Comparison of ENCODE assay signal across 24 mouse cellular contexts in the genomic region with DNA sequence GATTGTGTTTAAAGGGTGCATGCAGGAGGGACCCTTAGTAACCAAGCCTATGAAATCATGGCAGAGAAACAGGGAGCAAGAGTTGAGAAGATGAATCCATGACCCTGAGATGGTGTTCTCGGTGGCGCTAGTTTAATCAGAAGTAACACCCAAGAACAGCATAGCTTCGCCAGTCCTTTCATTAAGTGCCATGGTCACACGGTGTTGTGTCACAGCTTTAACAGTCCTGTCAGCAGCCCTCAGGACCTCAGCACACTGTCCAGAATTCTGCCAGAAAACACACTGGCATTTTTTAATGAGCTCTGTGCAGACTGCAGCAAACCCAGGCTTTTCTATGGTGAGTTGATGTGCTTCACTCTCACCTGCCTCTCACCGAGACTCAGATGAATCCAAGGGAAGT.
A peak's percentile ranks its signal among the peaks of the same experiment; 100 is the strongest.
DNase-seq lines count a peak whose midpoint lies in the region; ATAC-seq and TF ChIP-seq lines count a peak whose summit lies in the region.
"Had no signal": no experiment of that assay in that cellular context is flagged by ENCODE, and none has a peak within 500 bp of the region (broad histone marks: within the 10 kb centered on the region; RNA-seq: fewer than 3 reads in every experiment).

No protein-coding gene starts in this region.

- no peaks in the 10 kb centered on the region for H3K36me3 ChIP-seq in heart, embryonic 11.5 days (ENCODE audit: control insufficient read depth, insufficient read depth, low read length)
- H3K36me3 ChIP-seq in heart, adult 2 months (ENCODE audit: control insufficient read depth, insufficient read depth, low read length): no peaks in the 10 kb centered on the region
- no peaks in the 10 kb centered on the region for H3K36me3 ChIP-seq in heart, embryonic 14.5 days (ENCODE audit: control insufficient read depth, insufficient read depth, low read length)
- H3K36me3 ChIP-seq in heart, postnatal 0 days (replicated peaks; ENCODE audit: control insufficient read depth, insufficient read depth, low read length): no peaks in the 10 kb centered on the region
- H3K36me3 ChIP-seq: embryonic facial prominence, embryonic 10.5 days; embryonic facial prominence, embryonic 12.5 days; forebrain, embryonic 15.5 days; G1E had no signal

- no peak for DNase-seq in heart, adult 2 months
- DNase-seq in heart, adult 8-10 months (ENCODE audit: low spot score): no peak
- peak; percentile 59 for DNase-seq in heart, postnatal 0 days (ENCODE audit: low spot score)
- DNase-seq in heart, postnatal 36 days: no peak
- DNase-seq: adrenal gland, adult 8-10 months; adrenal gland, postnatal 14 days; adrenal gland, postnatal 36 days; B cell, adult 2 months; cerebellum, adult 11-12 months; cerebellum, adult 2 months; cerebellum, adult 9-10 months; cerebellum, postnatal 10 days; cerebellum, postnatal 25 days had no signal

- H3K9me3 ChIP-seq in heart, embryonic 11.5 days (replicated peaks; ENCODE audit: control insufficient read depth, low read length): no peaks in the 10 kb centered on the region
- no peaks in the 10 kb centered on the region for H3K9me3 ChIP-seq in heart, embryonic 14.5 days (ENCODE audit: control insufficient read depth, low read length)
- no peaks in the 10 kb centered on the region for H3K9me3 ChIP-seq in heart, postnatal 0 days (replicated peaks; ENCODE audit: control insufficient read depth, low read length)
- H3K9me3 ChIP-seq: embryonic facial prominence, embryonic 10.5 days; embryonic facial prominence, embryonic 12.5 days; forebrain, embryonic 13.5 days; forebrain, embryonic 15.5 days; G1E had no signal

- no peaks in the 10 kb centered on the region for H3K79me2 ChIP-seq in heart, adult 2 months (replicated peaks; ENCODE audit: control insufficient read depth, insufficient read depth, low read length)

- WGBS in heart, embryonic 11.5 days (ENCODE audit: insufficient replicate concordance): 54% methylated on average over 5 of the region's 5 CpGs
- WGBS in heart, adult 2 months: 70% methylated on average over 5 of the region's 5 CpGs
- WGBS in heart, embryonic 14.5 days: 33% methylated on average over 5 of the region's 5 CpGs
- 33% methylated on average over 5 of the region's 5 CpGs for WGBS in heart, postnatal 0 days

- no peak overlapping the region for H3K4me2 ChIP-seq in heart, embryonic 11.5 days
- no peak overlapping the region for H3K4me2 ChIP-seq in heart, embryonic 14.5 days (ENCODE audit: low read length)
- H3K4me2 ChIP-seq in heart, postnatal 0 days (ENCODE audit: low read depth, low read length): no peak overlapping the region
- H3K4me2 ChIP-seq: embryonic facial prominence, embryonic 12.5 days; forebrain, embryonic 13.5 days; forebrain, embryonic 15.5 days had no signal

- no peaks in the 10 kb centered on the region for H3K27me3 ChIP-seq in heart, embryonic 11.5 days (ENCODE audit: control insufficient read depth, insufficient read depth, low read length)
- H3K27me3 ChIP-seq in heart, adult 2 months (ENCODE audit: control insufficient read depth, insufficient read depth, low read length): no peaks in the 10 kb centered on the region
- no peaks in the 10 kb centered on the region for H3K27me3 ChIP-seq in heart, embryonic 14.5 days (ENCODE audit: control insufficient read depth, insufficient read depth, low read length)
- H3K27me3 ChIP-seq in heart, postnatal 0 days (ENCODE audit: control insufficient read depth, insufficient read depth, low read length): no peaks in the 10 kb centered on the region
- H3K27me3 ChIP-seq: CH12.LX; embryonic facial prominence, embryonic 12.5 days; forebrain, embryonic 13.5 days; forebrain, embryonic 15.5 days; Patski had no signal

- no peak for TF ChIP-seq CTCF in heart, adult 2 months (IDR thresholded peaks at IDR 0.05)
- no peak for TF ChIP-seq CTCF in heart, postnatal 0 days (IDR thresholded peaks at IDR 0.05; ENCODE audit: low read depth)

- 0 out of 2 replicates have a peak, but pooled peaks have one; percentile 18 for ATAC-seq in heart, embryonic 11.5 days (replicated peaks; ENCODE audit: insufficient number of reproducible peaks, low FRiP score, low TSS enrichment)
- peak; percentile 43; the same call in 1 of the 2 replicates for ATAC-seq in heart, embryonic 14.5 days (ENCODE audit: insufficient number of reproducible peaks, insufficient read depth, low FRiP score, low read depth)
- peak; percentile 75 for ATAC-seq in heart, postnatal 0 days (ENCODE audit: insufficient read depth, low read depth)
- ATAC-seq: activated CD4-positive, CD25-positive, alpha-beta regulatory T cell, adult 4 months; CD4-positive, CD25-positive, alpha-beta regulatory T cell, adult 4 months; forebrain, embryonic 13.5 days; forebrain, embryonic 15.5 days; Patski had no signal

- no peak for TF ChIP-seq POLR2A in heart, adult 2 months (IDR thresholded peaks at IDR 0.05; ENCODE audit: insufficient read depth, low read depth, low read length)

- no peak overlapping the region for H3K27ac ChIP-seq in heart, embryonic 11.5 days (ENCODE audit: low read depth, low read length)
- no peak overlapping the region for H3K27ac ChIP-seq in heart, adult 2 months
- no peak overlapping the region for H3K27ac ChIP-seq in heart, embryonic 14.5 days (replicated peaks in 1 of 2; ENCODE audit: control insufficient read depth in 1 of 2, insufficient read depth in 1 of 2, low read depth in 2 of 2, low read length in 2 of 2)
- H3K27ac ChIP-seq in heart, postnatal 0 days (ENCODE audit: low read depth): no peak overlapping the region
- H3K27ac ChIP-seq: embryonic facial prominence, embryonic 10.5 days; embryonic facial prominence, embryonic 12.5 days; forebrain, embryonic 13.5 days; forebrain, embryonic 15.5 days had no signal

- intact Hi-C loops in heart, adult 2 months (cut with DNase I): no loop called here
- intact Hi-C loops in heart, postnatal 36 days (cut with DNase I): no loop called here

- no peak overlapping the region for H3K9ac ChIP-seq in heart, embryonic 11.5 days (ENCODE audit: low read depth, low read length)
- H3K9ac ChIP-seq in heart, adult 2 months (ENCODE audit: low read depth, low read length): no peak overlapping the region
- no peak overlapping the region for H3K9ac ChIP-seq in heart, embryonic 14.5 days (ENCODE audit: low read length)
- H3K9ac ChIP-seq in heart, postnatal 0 days (replicated peaks; ENCODE audit: low read depth, low read length): no peak overlapping the region
- H3K9ac ChIP-seq: embryonic facial prominence, embryonic 12.5 days; forebrain, embryonic 13.5 days; forebrain, embryonic 15.5 days had no signal

- TF ChIP-seq EP300 in heart, adult 2 months (IDR thresholded peaks at IDR 0.05; ENCODE audit: insufficient read depth, low read depth, low read length): no peak
- TF ChIP-seq EP300 in heart, postnatal 0 days (IDR thresholded peaks at IDR 0.05; ENCODE audit: low read depth): no peak

- H3K4me3 ChIP-seq in heart, embryonic 11.5 days (ENCODE audit: low read depth, low read length): no peak overlapping the region
- H3K4me3 ChIP-seq in heart, adult 2 months: no peak overlapping the region
- no peak overlapping the region for H3K4me3 ChIP-seq in heart, embryonic 14.5 days (ENCODE audit: control insufficient read depth in 1 of 2, insufficient read depth in 1 of 2, low read depth in 1 of 2, low read length in 2 of 2)
- no peak overlapping the region for H3K4me3 ChIP-seq in heart, postnatal 0 days (ENCODE audit: low read depth, low read length)
- H3K4me3 ChIP-seq: embryonic facial prominence, embryonic 10.5 days; embryonic facial prominence, embryonic 12.5 days; forebrain, embryonic 13.5 days; forebrain, embryonic 15.5 days had no signal

- H3K4me1 ChIP-seq in heart, embryonic 11.5 days (ENCODE audit: control insufficient read depth, insufficient read depth, low read length): peaks cover 2% of the 10 kb centered on the region; the same call in 1 of the 2 replicates
- H3K4me1 ChIP-seq in heart, adult 2 months (ENCODE audit: control insufficient read depth, insufficient read depth, low read length): no peaks in the 10 kb centered on the region
- H3K4me1 ChIP-seq in heart, embryonic 14.5 days (ENCODE audit: control insufficient read depth in 2 of 2, insufficient read depth in 2 of 2, low read length in 2 of 2): peaks cover 2 to 5% of the 10 kb centered on the region in 2 experiments; a peak in 2 of 4 replicates
- 0 out of 2 replicates have a peak, but pooled peaks cover 4% of the 10 kb centered on the region for H3K4me1 ChIP-seq in heart, postnatal 0 days (ENCODE audit: control insufficient read depth, insufficient read depth)
- H3K4me1 ChIP-seq: embryonic facial prominence, embryonic 10.5 days; embryonic facial prominence, embryonic 12.5 days; forebrain, embryonic 13.5 days; forebrain, embryonic 15.5 days had no signal

Comparison
In these comparisons a context has a peak if more than half of its experiments do, and no peak if none do; other contexts are left out.
1. ATAC-seq: peak in every context shown above with its lines; median percentile 75 in heart, postnatal 0 days; 43 in heart, embryonic 14.5 days; 18 in heart, embryonic 11.5 days.